Mouse (Mus musculus): ENCODE measurements around the gene Ndn. TPM values are rescaled to one million over a fixed set of nuclear protein-coding genes. Genes with fewer than 3 reads are reported as not detected.

Ndn gene
- polyA plus RNA-seq (2015; fragmentation: Nextera tagmentation; extraction: Ambion mirVana) = 620 and 640 TPM in 2 replicates

DNA sequence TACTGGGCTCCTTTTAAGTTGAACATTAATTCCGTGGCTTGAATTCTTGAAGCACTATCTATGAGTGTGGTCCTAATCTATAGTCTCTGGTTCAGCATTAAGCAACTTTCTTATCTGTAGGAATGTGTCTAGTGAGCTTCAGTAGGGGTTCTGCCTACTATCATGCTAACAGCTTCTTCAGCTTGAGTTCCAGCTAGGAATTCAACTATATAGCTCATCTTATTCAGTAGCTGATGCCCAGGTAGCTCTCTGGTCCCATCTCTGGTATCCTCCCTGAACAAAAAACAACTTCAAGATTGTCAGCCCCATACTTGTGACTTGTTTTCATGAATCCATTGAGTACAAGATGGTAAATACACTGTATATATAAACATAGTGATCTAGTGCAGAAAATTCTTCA, at the start of gene Ndn:
Ndn (plus strand) TSS at position 301 of the 400 bp plus-strand sequence.
- 71% methylated on average over 1 of the region's 1 CpGs for WGBS
- Histone ChIP-seq H3K4me2 (ENCODE audit: low read length) (no peak within 1 kb of the TSS), H3K4me1 (ENCODE audit: control insufficient read depth, insufficient read depth, low read depth, low read length) (peaks cover 2% of the 10 kb centered on the region; the same call in 1 of the 2 replicates), H3K27me3 (replicated peaks; ENCODE audit: control insufficient read depth, insufficient read depth, low read length) (no peaks in the 10 kb centered on the region), H3K36me3 (ENCODE audit: control insufficient read depth, insufficient read depth, low read length) (no peaks in the 10 kb centered on the region), H3K4me3 (ENCODE audit: low read length) (no peak within 1 kb of the TSS), H3K9ac (ENCODE audit: low read depth, low read length) (no peak within 1 kb of the TSS), H3K27ac (ENCODE audit: low read depth, low read length) (no peak within 1 kb of the TSS), H3K9me3 (ENCODE audit: control insufficient read depth, low read length) (peaks cover 9% of the 10 kb centered on the region)
- ATAC-seq = no peak

DNA sequence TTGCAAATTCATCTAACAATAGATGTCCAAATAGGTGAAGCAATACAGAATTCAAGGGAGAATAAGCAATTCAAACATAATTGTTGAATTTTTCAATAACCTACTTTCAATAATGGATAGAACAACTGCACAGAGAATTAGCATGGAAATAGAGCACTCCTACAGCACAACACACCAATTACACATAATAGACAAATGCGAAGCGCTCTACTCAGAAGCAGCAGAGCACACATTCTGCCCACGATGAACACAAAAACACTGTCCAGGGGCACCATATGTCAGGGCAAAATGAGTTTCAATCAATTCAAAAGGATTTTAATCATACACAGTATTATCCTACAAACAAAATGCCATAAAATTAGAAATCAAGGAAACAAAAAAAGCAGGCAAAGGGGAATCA, 43.9 kb upstream of the Ndn start:
- Histone ChIP-seq H3K36me3 (ENCODE audit: control insufficient read depth, insufficient read depth, low read length) (no peaks in the 10 kb centered on the region), H3K4me2 (ENCODE audit: low read length) (no peak overlapping the region), H3K9ac (ENCODE audit: low read depth, low read length) (no peak overlapping the region), H3K4me3 (ENCODE audit: low read length) (no peak overlapping the region), H3K9me3 (ENCODE audit: control insufficient read depth, low read length) (no peaks in the 10 kb centered on the region), H3K27me3 (replicated peaks; ENCODE audit: control insufficient read depth, insufficient read depth, low read length) (no peaks in the 10 kb centered on the region), H3K27ac (ENCODE audit: low read depth, low read length) (no peak overlapping the region), H3K4me1 (ENCODE audit: control insufficient read depth, insufficient read depth, low read depth, low read length) (no peaks in the 10 kb centered on the region)
- no peak for ATAC-seq
- 54% methylated on average over 3 of the region's 3 CpGs for WGBS

DNA sequence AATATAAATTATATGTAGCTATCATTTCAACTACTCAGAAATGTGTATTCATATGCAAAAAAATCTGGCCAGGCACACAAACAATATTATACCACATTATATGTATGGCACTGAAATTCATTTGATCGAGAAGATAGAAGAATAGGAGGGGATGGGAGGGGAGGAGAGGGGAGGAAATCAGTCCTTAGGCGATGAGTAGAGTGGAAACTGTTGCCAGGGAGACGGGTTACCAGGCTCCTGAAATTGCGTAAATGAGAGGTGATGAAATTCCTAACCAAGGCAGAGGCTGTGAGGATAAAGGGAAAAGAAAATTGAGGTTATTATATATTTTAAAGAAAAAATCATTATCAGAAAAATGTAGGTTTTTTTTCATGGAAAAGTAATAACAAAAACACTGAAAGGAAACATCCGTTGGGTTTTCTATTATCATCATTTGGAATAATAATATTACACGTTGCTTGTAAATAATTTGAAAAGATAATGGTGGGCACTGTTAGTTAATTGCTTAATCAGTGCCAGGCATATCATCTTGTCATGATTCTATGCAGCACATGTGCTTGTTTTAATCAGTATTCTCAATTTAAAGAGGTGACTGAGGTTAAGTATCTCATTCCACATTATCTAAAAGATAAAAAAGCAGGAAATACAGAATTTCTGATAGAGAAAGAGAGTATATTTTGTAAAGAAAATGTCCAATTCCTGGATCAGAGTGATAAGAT, 39.3 kb upstream of the Ndn start:
- Histone ChIP-seq H3K9me3 (ENCODE audit: control insufficient read depth, low read length) (no peaks in the 10 kb centered on the region), H3K27me3 (replicated peaks; ENCODE audit: control insufficient read depth, insufficient read depth, low read length) (no peaks in the 10 kb centered on the region), H3K9ac (ENCODE audit: low read depth, low read length) (no peak overlapping the region), H3K27ac (ENCODE audit: low read depth, low read length) (no peak overlapping the region), H3K4me2 (ENCODE audit: low read length) (no peak overlapping the region), H3K4me1 (ENCODE audit: control insufficient read depth, insufficient read depth, low read depth, low read length) (no peaks in the 10 kb centered on the region), H3K36me3 (ENCODE audit: control insufficient read depth, insufficient read depth, low read length) (no peaks in the 10 kb centered on the region), H3K4me3 (ENCODE audit: low read length) (no peak overlapping the region)
- peak; percentile 60; the same call in 1 of the 2 replicates for ATAC-seq
- WGBS = 31% methylated on average over 6 of the region's 6 CpGs

DNA sequence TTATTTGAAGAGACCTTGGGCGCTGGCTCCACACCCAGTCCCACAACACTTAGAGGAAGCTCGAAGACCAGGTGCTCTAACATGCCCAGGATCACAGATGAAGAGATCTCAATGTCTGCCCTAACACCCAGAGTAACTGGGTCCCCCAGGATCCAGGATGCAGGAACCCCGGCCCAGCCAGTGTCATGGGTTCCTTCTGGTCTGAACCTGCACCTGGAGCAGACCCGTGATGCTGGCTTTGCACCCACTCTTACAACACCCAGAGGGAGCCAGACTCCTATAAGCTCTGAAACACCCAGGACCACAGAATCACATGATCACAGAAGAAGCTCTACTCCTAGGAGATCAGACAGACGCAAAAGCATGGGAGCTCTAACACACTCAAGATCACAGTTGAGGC, 29.6 kb upstream of the Ndn start:
- no peak for ATAC-seq
- H3K9ac ChIP-seq (ENCODE audit: low read depth, low read length) = no peak overlapping the region
- H3K36me3 ChIP-seq (ENCODE audit: control insufficient read depth, insufficient read depth, low read length) = no peaks in the 10 kb centered on the region
- no peaks in the 10 kb centered on the region for H3K4me1 ChIP-seq (ENCODE audit: control insufficient read depth, insufficient read depth, low read depth, low read length)
- no peak overlapping the region for H3K27ac ChIP-seq (ENCODE audit: low read depth, low read length)
- no peaks in the 10 kb centered on the region for H3K27me3 ChIP-seq (replicated peaks; ENCODE audit: control insufficient read depth, insufficient read depth, low read length)
- H3K4me3 ChIP-seq (ENCODE audit: low read length) = no peak overlapping the region
- H3K4me2 ChIP-seq (ENCODE audit: low read length) = no peak overlapping the region
- H3K9me3 ChIP-seq (ENCODE audit: control insufficient read depth, low read length) = 0 out of 2 replicates have a peak, but pooled peaks cover 2% of the 10 kb centered on the region
- 90% methylated on average over 5 of the region's 5 CpGs for WGBS

DNA sequence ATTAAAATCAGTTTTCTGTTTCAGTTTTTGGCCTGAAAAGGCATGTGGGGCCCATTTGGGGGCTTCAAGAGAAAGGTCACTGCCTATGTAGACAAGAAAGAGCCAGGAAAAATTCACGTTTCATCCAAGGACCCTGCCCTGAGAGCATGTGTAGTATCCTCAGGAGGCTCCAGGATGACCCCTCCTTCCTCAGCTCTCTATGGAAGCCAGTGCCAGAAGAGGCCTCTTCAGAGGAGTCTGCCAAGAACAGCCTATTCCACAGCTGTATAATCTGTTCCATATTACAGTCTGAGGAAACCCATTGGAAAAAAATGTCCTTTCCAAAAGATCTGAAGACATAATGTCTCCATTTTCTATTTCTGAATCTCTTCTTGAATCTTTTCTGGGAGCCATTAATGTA, 958 bp upstream of the Ndn start:
- no peak overlapping the region for H3K9ac ChIP-seq (ENCODE audit: low read depth, low read length)
- peaks cover 9% of the 10 kb centered on the region for H3K9me3 ChIP-seq (ENCODE audit: control insufficient read depth, low read length)
- no peak overlapping the region for H3K4me2 ChIP-seq (ENCODE audit: low read length)
- no peak overlapping the region for H3K4me3 ChIP-seq (ENCODE audit: low read length)
- no peak overlapping the region for H3K27ac ChIP-seq (ENCODE audit: low read depth, low read length)
- peaks cover 2% of the 10 kb centered on the region; the same call in 1 of the 2 replicates for H3K4me1 ChIP-seq (ENCODE audit: control insufficient read depth, insufficient read depth, low read depth, low read length)
- WGBS = 36% methylated on average over 1 of the region's 1 CpGs
- ATAC-seq = no peak
- no peaks in the 10 kb centered on the region for H3K27me3 ChIP-seq (replicated peaks; ENCODE audit: control insufficient read depth, insufficient read depth, low read length)
- H3K36me3 ChIP-seq (ENCODE audit: control insufficient read depth, insufficient read depth, low read length) = no peaks in the 10 kb centered on the region

DNA sequence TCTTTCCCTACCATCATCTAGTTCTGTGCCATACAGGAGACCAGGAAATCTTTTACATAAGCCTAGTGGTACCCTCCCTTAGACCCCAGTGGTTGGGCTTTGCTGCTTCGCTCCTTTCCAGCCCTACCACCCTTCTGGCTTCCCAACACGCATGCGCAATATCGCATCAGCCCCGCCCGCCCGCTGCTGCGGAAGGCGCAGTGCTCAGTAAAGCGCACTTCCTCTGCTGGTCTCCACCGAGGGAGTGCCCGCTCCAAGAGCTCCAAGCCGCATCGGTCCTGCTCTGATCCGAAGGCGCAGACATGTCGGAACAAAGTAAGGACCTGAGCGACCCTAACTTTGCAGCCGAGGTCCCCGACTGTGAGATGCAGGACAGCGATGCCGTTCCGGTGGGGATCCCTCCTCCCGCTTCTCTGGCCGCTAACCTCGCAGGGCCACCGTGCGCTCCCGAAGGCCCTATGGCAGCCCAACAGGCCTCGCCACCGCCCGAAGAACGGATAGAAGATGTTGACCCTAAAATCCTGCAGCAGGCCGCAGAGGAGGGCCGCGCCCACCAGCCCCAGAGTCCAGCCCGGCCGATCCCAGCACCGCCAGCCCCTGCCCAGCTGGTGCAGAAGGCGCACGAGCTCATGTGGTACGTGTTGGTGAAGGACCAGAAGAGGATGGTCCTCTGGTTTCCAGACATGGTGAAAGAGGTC, 1.9 kb downstream of the Ndn start:
- Histone ChIP-seq H3K4me1 (ENCODE audit: control insufficient read depth, insufficient read depth, low read depth, low read length) (peaks cover 2% of the 10 kb centered on the region; the same call in 1 of the 2 replicates), H3K27ac (ENCODE audit: low read depth, low read length) (peak overlapping the region; percentile 81), H3K4me3 (ENCODE audit: low read length) (peak overlapping the region; percentile 56), H3K9me3 (ENCODE audit: control insufficient read depth, low read length) (peaks cover 9% of the 10 kb centered on the region), H3K36me3 (ENCODE audit: control insufficient read depth, insufficient read depth, low read length) (no peaks in the 10 kb centered on the region), H3K4me2 (ENCODE audit: low read length) (peak overlapping the region; percentile 75), H3K27me3 (replicated peaks; ENCODE audit: control insufficient read depth, insufficient read depth, low read length) (no peaks in the 10 kb centered on the region), H3K9ac (ENCODE audit: low read depth, low read length) (peak overlapping the region; percentile 65)
- 13% methylated on average over 42 of the region's 42 CpGs for whole genome bisulfite sequencing
- ATAC-seq = peak; percentile 97

DNA sequence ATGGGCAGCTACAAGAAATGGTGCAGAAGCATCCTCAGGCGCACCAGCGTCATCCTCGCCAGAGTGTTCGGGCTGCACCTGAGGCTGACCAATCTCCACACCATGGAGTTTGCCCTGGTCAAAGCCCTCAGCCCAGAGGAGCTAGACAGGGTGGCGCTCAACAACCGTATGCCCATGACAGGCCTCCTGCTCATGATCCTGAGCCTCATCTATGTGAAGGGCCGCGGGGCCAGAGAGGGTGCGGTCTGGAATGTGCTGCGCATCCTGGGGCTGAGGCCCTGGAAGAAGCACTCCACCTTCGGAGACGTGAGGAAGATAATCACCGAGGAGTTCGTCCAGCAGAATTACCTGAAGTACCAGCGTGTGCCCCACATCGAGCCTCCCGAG, 2.4 kb downstream of the Ndn start:
- Histone ChIP-seq H3K36me3 (ENCODE audit: control insufficient read depth, insufficient read depth, low read length) (no peaks in the 10 kb centered on the region), H3K27me3 (replicated peaks; ENCODE audit: control insufficient read depth, insufficient read depth, low read length) (no peaks in the 10 kb centered on the region), H3K4me1 (ENCODE audit: control insufficient read depth, insufficient read depth, low read depth, low read length) (peaks cover 2% of the 10 kb centered on the region; the same call in 1 of the 2 replicates), H3K9ac (ENCODE audit: low read depth, low read length) (peak overlapping the region; percentile 65), H3K4me3 (ENCODE audit: low read length) (peak overlapping the region; percentile 56), H3K27ac (ENCODE audit: low read depth, low read length) (peak overlapping the region; percentile 81), H3K4me2 (ENCODE audit: low read length) (peak overlapping the region; percentile 75), H3K9me3 (ENCODE audit: control insufficient read depth, low read length) (peaks cover 9% of the 10 kb centered on the region)
- 30% methylated on average over 17 of the region's 17 CpGs for WGBS
- peak; percentile 55; the same call in 1 of the 2 replicates for ATAC-seq

DNA sequence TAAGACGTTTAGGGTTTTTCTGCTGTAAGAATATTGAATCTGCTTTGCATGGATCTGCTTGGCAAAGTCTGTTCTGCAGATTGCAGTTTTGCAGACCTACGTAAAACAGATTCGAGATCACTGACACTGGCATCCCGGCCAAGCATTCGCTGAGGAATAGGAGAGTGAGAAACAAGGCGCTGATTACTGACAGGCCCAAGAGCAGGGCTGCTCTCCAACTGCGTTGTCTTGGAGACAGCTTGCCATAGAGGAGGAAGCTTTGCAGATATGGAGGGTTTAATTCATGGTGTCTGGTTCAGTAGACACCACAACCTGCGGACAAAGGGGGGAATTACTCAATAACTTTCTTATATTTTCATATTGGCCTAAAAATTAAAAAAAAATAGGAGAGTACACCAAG, 4.9 kb downstream of the Ndn start:
- Histone ChIP-seq H3K4me1 (ENCODE audit: control insufficient read depth, insufficient read depth, low read depth, low read length) (peaks cover 2% of the 10 kb centered on the region; the same call in 1 of the 2 replicates), H3K4me2 (ENCODE audit: low read length) (no peak overlapping the region; the same call in 1 of the 2 replicates), H3K9me3 (ENCODE audit: control insufficient read depth, low read length) (peaks cover 9% of the 10 kb centered on the region), H3K27ac (ENCODE audit: low read depth, low read length) (no peak overlapping the region), H3K27me3 (replicated peaks; ENCODE audit: control insufficient read depth, insufficient read depth, low read length) (no peaks in the 10 kb centered on the region), H3K9ac (ENCODE audit: low read depth, low read length) (no peak overlapping the region), H3K4me3 (ENCODE audit: low read length) (no peak overlapping the region), H3K36me3 (ENCODE audit: control insufficient read depth, insufficient read depth, low read length) (no peaks in the 10 kb centered on the region)
- ATAC-seq = no peak
- WGBS = 38% methylated on average over 8 of the region's 8 CpGs

DNA sequence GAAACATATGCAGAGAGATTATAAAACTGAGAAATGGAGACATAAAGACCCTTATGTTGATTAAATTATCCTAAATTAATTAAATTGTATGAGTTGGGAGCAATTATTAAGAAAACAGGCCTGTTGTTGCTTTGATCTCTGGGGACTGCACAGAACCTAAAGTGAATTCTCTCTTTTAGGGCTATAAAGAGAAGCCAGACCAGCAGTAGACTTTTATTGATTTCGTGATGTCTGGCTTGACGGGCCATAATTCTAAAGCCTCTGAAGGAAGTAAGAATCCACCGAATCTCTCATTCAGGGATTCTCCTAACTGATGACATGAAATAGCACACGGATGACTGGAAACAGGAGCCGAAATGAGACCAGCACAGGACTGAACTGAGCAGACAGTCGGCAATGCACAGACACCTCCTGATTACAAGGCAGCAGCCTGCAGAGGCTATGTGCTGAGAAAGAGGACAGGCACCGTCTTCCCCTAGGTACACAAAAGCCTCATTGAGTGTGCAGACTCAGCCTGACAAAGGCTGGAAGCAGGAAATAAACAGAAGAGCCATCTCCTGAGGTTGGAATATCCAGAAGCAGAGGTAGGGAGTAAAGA, 18.8 kb downstream of the Ndn start:
- 42% methylated on average over 7 of the region's 7 CpGs for WGBS
- no peak overlapping the region for H3K9ac ChIP-seq (ENCODE audit: low read depth, low read length)
- H3K27me3 ChIP-seq (replicated peaks; ENCODE audit: control insufficient read depth, insufficient read depth, low read length) = no peaks in the 10 kb centered on the region
- peak overlapping the region; percentile 28 for H3K4me3 ChIP-seq (ENCODE audit: low read length)
- peak overlapping the region; percentile 39 for H3K4me2 ChIP-seq (ENCODE audit: low read length)
- no peaks in the 10 kb centered on the region for H3K4me1 ChIP-seq (ENCODE audit: control insufficient read depth, insufficient read depth, low read depth, low read length)
- peak; percentile 91 for ATAC-seq
- H3K27ac ChIP-seq (ENCODE audit: low read depth, low read length) = peak overlapping the region; percentile 49
- no peaks in the 10 kb centered on the region for H3K9me3 ChIP-seq (ENCODE audit: control insufficient read depth, low read length)
- no peaks in the 10 kb centered on the region for H3K36me3 ChIP-seq (ENCODE audit: control insufficient read depth, insufficient read depth, low read length)

Measured in hindbrain, embryonic 16.5 days (tissue).